Mouse (Mus musculus): Measurements from ENCODE around the gene Hsd17b11. TPM values are rescaled to one million over a fixed set of nuclear protein-coding genes. Genes with fewer than 3 reads are reported as not detected.

Gene Hsd17b11
- polyA plus RNA-seq (2012; rRNA removed) (6.1 and 7.9 TPM in 2 replicates), polyA plus RNA-seq (2014; fragmentation: Nextera tagmentation; extraction: Ambion mirVana) (1.9 and 2.6 TPM in 2 replicates)

- 1% methylated on average over 31 of the region's 31 CpGs for WGBS (ENCODE audit: insufficient replicate concordance)
- no peaks in the 10 kb centered on the region for H3K9me3 ChIP-seq (ENCODE audit: control insufficient read depth, low read length)
- peak; percentile 43 to 55 (median 54) for DNase-seq (ENCODE audit: low read depth in 3 of 3, low spot score in 3 of 3)
- peak within 1 kb of the TSS; percentile 27; the same call in 1 of the 2 replicates for H3K27ac ChIP-seq
- H3K9ac ChIP-seq (replicated peaks) = peak within 1 kb of the TSS; percentile 64
- peak; percentile 81 for ATAC-seq (ENCODE audit: insufficient read depth)
- TF ChIP-seq CTCF (IDR thresholded peaks at IDR 0.05; ENCODE audit: low read depth) = no peak
- TF ChIP-seq EP300 (IDR thresholded peaks at IDR 0.05; ENCODE audit: low read depth) = no peak
- peaks cover 7 to 33% of the 10 kb centered on the region in 2 experiments for H3K4me1 ChIP-seq (replicated peaks; ENCODE audit: control insufficient read depth in 2 of 2, insufficient read depth in 2 of 2, low read length in 1 of 2)
- H3K4me3 ChIP-seq (ENCODE audit: insufficient read depth in 1 of 2, low read depth in 2 of 2, low read length in 2 of 2) = peak within 1 kb of the TSS; percentile 62 to 73
- no peaks in the 10 kb centered on the region for H3K36me3 ChIP-seq (replicated peaks; ENCODE audit: control insufficient read depth, insufficient read depth, low read depth)
- H3K27me3 ChIP-seq (ENCODE audit: control insufficient read depth, insufficient read depth, low read length) = no peaks in the 10 kb centered on the region
- H3K4me2 ChIP-seq (ENCODE audit: low read depth) = peak within 1 kb of the TSS; percentile 71
Observed at GRCm38 (mm10) chr5:104021597-104022378, at the start of gene Hsd17b11. Hsd17b11 (minus strand) TSS chr5:104021919.

DNA sequence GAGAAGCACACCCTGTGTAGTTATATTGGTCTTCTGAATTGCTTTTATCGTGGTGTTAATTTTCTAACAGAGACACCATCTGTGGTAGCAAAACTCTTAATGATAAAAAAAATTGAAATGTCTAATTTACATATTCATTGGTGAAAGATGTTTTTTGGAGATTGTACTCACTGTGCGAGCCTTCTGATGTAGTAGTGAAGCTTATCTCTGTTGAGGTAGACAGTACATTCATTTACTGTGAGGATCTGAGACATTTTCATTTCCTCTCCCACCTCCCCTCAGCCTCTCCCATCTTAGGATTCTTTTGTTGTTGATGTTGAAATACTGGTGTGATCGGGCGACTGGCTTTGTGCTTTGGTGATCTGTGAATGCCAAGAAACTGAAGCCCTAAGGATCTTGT, 49.3 kb upstream of the Hsd17b11 start:
- Histone ChIP-seq H3K27ac (no peak overlapping the region), H3K9me3 (ENCODE audit: control insufficient read depth, low read length) (no peaks in the 10 kb centered on the region), H3K27me3 (ENCODE audit: control insufficient read depth, insufficient read depth, low read length) (peaks cover 6% of the 10 kb centered on the region; the same call in 1 of the 2 replicates), H3K4me2 (ENCODE audit: low read depth) (no peak overlapping the region), H3K4me1 (replicated peaks; ENCODE audit: control insufficient read depth in 2 of 2, insufficient read depth in 2 of 2, low read length in 1 of 2) (no peaks in the 10 kb centered on the region; a peak in 1 of 4 replicates), H3K9ac (replicated peaks) (no peak overlapping the region), H3K4me3 (ENCODE audit: insufficient read depth in 1 of 2, low read depth in 2 of 2, low read length in 2 of 2) (no peak overlapping the region), H3K36me3 (replicated peaks; ENCODE audit: control insufficient read depth, insufficient read depth, low read depth) (no peaks in the 10 kb centered on the region)
- TF ChIP-seq EP300 (IDR thresholded peaks at IDR 0.05; ENCODE audit: low read depth) = 0 out of 2 replicates have a peak, but pooled peaks have one; percentile 7
- TF ChIP-seq CTCF (IDR thresholded peaks at IDR 0.05; ENCODE audit: low read depth) = no peak
- WGBS (ENCODE audit: insufficient replicate concordance) = 43% methylated on average over 4 of the region's 4 CpGs
- no peak for ATAC-seq (ENCODE audit: insufficient read depth)
- DNase-seq (ENCODE audit: low read depth in 3 of 3, low spot score in 3 of 3) = no peak

- H3K27me3 ChIP-seq (ENCODE audit: control insufficient read depth, insufficient read depth, low read length) = no peaks in the 10 kb centered on the region
- peaks cover 7% of the 10 kb centered on the region for H3K36me3 ChIP-seq (replicated peaks; ENCODE audit: control insufficient read depth, insufficient read depth, low read depth)
- H3K4me3 ChIP-seq (ENCODE audit: insufficient read depth in 1 of 2, low read depth in 2 of 2, low read length in 2 of 2) = no peak overlapping the region
- TF ChIP-seq EP300 (IDR thresholded peaks at IDR 0.05; ENCODE audit: low read depth) (no peak), CTCF (IDR thresholded peaks at IDR 0.05; ENCODE audit: low read depth) (peak; percentile 73)
- 78% methylated on average over 7 of the region's 7 CpGs for WGBS (ENCODE audit: insufficient replicate concordance)
- ATAC-seq (ENCODE audit: insufficient read depth) (peak; percentile 37; the same call in 1 of the 2 replicates), DNase-seq (ENCODE audit: low read depth in 3 of 3, low spot score in 3 of 3) (no peak)
- H3K27ac ChIP-seq = no peak overlapping the region
- H3K4me1 ChIP-seq (replicated peaks; ENCODE audit: control insufficient read depth in 2 of 2, insufficient read depth in 2 of 2, low read length in 1 of 2) = peaks cover under 1% of the 10 kb centered on the region in 2 experiments; a peak in 3 of 4 replicates
- no peak overlapping the region for H3K9ac ChIP-seq (replicated peaks)
- no peak overlapping the region for H3K4me2 ChIP-seq (ENCODE audit: low read depth)
- no peaks in the 10 kb centered on the region for H3K9me3 ChIP-seq (ENCODE audit: control insufficient read depth, low read length)
Observed at GRCm38 (mm10) chr5:104068751-104069150, 47.0 kb upstream of the Hsd17b11 start.

- peak; percentile 58 to 70 (median 66) for DNase-seq (ENCODE audit: low read depth in 3 of 3, low spot score in 3 of 3)
- H3K36me3 ChIP-seq (replicated peaks; ENCODE audit: control insufficient read depth, insufficient read depth, low read depth) = peaks cover 42% of the 10 kb centered on the region
- no peaks in the 10 kb centered on the region for H3K27me3 ChIP-seq (ENCODE audit: control insufficient read depth, insufficient read depth, low read length)
- H3K27ac ChIP-seq = peak overlapping the region; percentile 89
- H3K4me1 ChIP-seq (replicated peaks; ENCODE audit: control insufficient read depth in 2 of 2, insufficient read depth in 2 of 2, low read length in 1 of 2) = peaks cover 21 to 25% of the 10 kb centered on the region in 2 experiments
- H3K4me2 ChIP-seq (ENCODE audit: low read depth) = peak overlapping the region; percentile 70
- H3K9me3 ChIP-seq (ENCODE audit: control insufficient read depth, low read length) = no peaks in the 10 kb centered on the region
- ATAC-seq (ENCODE audit: insufficient read depth) = peak; percentile 100
- peak overlapping the region in 1 of 2 experiments; percentile 17; a peak in 2 of 4 replicates for H3K4me3 ChIP-seq (ENCODE audit: insufficient read depth in 1 of 2, low read depth in 2 of 2, low read length in 2 of 2)
- 48% methylated on average over 11 of the region's 11 CpGs for WGBS (ENCODE audit: insufficient replicate concordance)
- peak overlapping the region; percentile 61 for H3K9ac ChIP-seq (replicated peaks)
- TF ChIP-seq CTCF (IDR thresholded peaks at IDR 0.05; ENCODE audit: low read depth) (no peak), EP300 (IDR thresholded peaks at IDR 0.05; ENCODE audit: low read depth) (peak; percentile 70)
Observed at GRCm38 (mm10) chr5:104062773-104063551, 41.2 kb upstream of the Hsd17b11 start.
